Mouse (Mus musculus) heart, postnatal 0 days (tissue): ENCODE measurements at regions not wholly inside any gene's neighbourhood (a gene's known extent, or its start where the extent isn't known, plus 50 kb on each side); places are given as distances from the start of the nearest gene placed in this dataset.

ENCODE experiments used
- CTCF ChIP-seq: IDR thresholded peaks from 2 replicates; pipeline ENCODE4 v1.5.1; 2016; ENCODE audit warnings: antibody characterized with exemption, control low read depth, low read depth
- EP300 ChIP-seq: IDR thresholded peaks from 2 replicates; pipeline ENCODE4 v1.6.1; 2016; ENCODE audit warnings: antibody characterized with exemption, low read depth

GRCm38 (mm10) chr5:14322000-14322399, 192.7 kb upstream of the Pclo start:
- no peak for TF ChIP-seq CTCF
- no peak for TF ChIP-seq EP300
